Mouse (Mus musculus) activated CD4-positive, CD25-positive, alpha-beta regulatory T cell, adult 9 weeks (primary cell): ENCODE measurements around the gene Tob1. TPM values are rescaled to one million over a fixed set of nuclear protein-coding genes. Genes with fewer than 3 reads are reported as not detected.

Experiments
- polyA plus RNA-seq: library from polyadenylated mRNA; unstranded; fragments of 100-300 nt; shearing (Covaris generic); gene quantifications from one replicate; pipeline ENCODE4 v1.2.1, GENCODE M21; 2017

Gene Tob1
- polyA plus RNA-seq: 5.0 TPM

GRCm38 (mm10) chr11:94211124-94211603 lies at the start of gene Tob1:
TSS of gene Tob1 (plus strand) at chr11:94211454.

DNA sequence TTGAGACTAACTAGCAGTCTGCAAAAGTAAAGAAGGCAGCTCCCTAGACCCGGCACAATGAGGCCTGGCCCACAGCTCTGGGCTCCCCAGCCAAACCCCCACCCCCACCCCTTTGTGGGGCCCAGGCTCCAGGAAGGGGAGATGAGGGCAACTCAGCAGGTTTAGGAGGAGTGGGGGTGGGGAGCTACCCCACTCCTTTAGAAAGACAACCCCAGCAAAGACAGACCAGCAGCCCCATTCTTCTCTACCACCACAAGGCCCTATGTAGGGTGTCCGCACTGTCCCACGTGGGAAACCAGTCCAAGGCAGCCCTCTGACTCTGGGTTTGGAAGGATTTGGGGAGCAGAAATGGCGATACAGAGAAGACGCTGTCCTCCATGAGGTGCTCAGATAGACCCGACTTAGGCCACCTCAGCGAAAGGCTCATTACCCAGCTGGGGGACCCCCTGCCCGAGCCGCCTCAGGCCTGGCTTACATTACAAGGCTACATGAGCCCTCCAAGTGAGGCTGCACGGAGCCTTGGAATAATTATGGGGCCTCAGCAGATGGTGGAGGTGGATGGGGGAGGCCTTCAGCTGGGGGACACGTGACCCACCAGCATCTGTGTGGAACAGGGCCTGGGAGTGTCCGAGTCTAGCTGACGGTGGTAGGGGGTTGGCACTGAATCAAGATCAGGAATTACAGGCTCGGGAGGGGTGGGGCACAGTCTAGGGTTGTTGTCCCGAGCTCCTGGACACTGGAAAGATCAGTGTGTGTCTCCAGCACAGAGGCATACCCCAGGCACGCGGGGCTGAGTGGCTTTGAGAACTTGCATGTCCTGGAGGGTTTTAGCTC lies 34.9 kb downstream of the Tob1 start, which contains the start of gene Wfikkn2:
TSS of gene Wfikkn2 (minus strand) at position 51 of the 834 bp plus-strand sequence.

Other genes with a start within 250 kb of the Tob1 start
- gene Gm20390, start 243.2 kb upstream of the Tob1 start, polyA plus RNA-seq: 254 TPM
- gene Nme1, start 242.9 kb upstream of the Tob1 start, polyA plus RNA-seq: 130 TPM
- 9.3 TPM for gene Spag9, start 215.4 kb upstream of the Tob1 start, polyA plus RNA-seq
- 0.38 TPM for gene Wfikkn2, start 34.6 kb downstream of the Tob1 start, polyA plus RNA-seq
- gene Gm21885, start 70.4 kb downstream of the Tob1 start, polyA plus RNA-seq: 0.37 TPM
- gene Luc7l3, start 110.5 kb downstream of the Tob1 start, polyA plus RNA-seq: 112 TPM
- gene Ankrd40, start 116.5 kb downstream of the Tob1 start, polyA plus RNA-seq: 8.3 TPM
- 5.6 TPM for gene Abcc3, start 181.5 kb downstream of the Tob1 start, polyA plus RNA-seq